Mouse (Mus musculus) G1E-ER4 (cell line): ENCODE data around the gene Vmn1r4. TPM values are rescaled to one million over a fixed set of nuclear protein-coding genes. Genes with fewer than 3 reads are reported as not detected.

Experiments used
- GATA1 ChIP-seq: IDR thresholded peaks from one replicate; pipeline ENCODE4 v1.8.0; 2012; ENCODE audit warnings: low read length, inconsistent platforms
- polyA plus RNA-seq: library from polyadenylated mRNA; stranded (reverse); fragments of >175 nt; gene quantifications from 2 replicates; pipeline ENCODE4 v1.2.3, GENCODE M21; 2012

Vmn1r4 gene
- polyA plus RNA-seq, 1 experiment: not detected

- TF ChIP-seq GATA1: no peak
Measured at GRCm38 (mm10) chr6:56996943-56997342, 73.1 kb downstream of the Vmn1r4 start, which contains the start of gene Vmn1r6. Gene Vmn1r6, plus strand, starts transcription at chr6:56997243.

Other genes with a start within 250 kb of the Vmn1r4 start
- gene Lsm5, start 219.3 kb upstream of the Vmn1r4 start, polyA plus RNA-seq: 0.63 and 2.0 TPM in 2 replicates
- gene Avl9, start 209.1 kb upstream of the Vmn1r4 start, polyA plus RNA-seq: 8.5 and 9.8 TPM in 2 replicates
- gene Kbtbd2, start 126.2 kb upstream of the Vmn1r4 start, polyA plus RNA-seq: 3.2 and 5.7 TPM in 2 replicates
- not detected in 2 replicates for gene Fkbp9, start 92.0 kb upstream of the Vmn1r4 start, polyA plus RNA-seq
- gene Nt5c3, start 83 bp upstream of the Vmn1r4 start, polyA plus RNA-seq: 97.7 and 126 TPM in 2 replicates
- not detected in 2 replicates for gene Vmn1r5, start 46.3 kb downstream of the Vmn1r4 start, polyA plus RNA-seq
- gene Vmn1r6, start 73.2 kb downstream of the Vmn1r4 start, polyA plus RNA-seq: not detected in 2 replicates
- not detected in 2 replicates for gene Vmn1r7, start 101.3 kb downstream of the Vmn1r4 start, polyA plus RNA-seq
- gene Vmn1r8, start 108.3 kb downstream of the Vmn1r4 start, polyA plus RNA-seq: not detected in 2 replicates
- not detected in 2 replicates for gene Vmn1r9, start 142.8 kb downstream of the Vmn1r4 start, polyA plus RNA-seq
- gene Vmn1r10, start 185.4 kb downstream of the Vmn1r4 start, polyA plus RNA-seq: not detected in 2 replicates
- gene Vmn1r11, start 209.4 kb downstream of the Vmn1r4 start, polyA plus RNA-seq: not detected in 2 replicates
- not detected in 2 replicates for gene Vmn1r12, start 232.9 kb downstream of the Vmn1r4 start, polyA plus RNA-seq